Mouse (Mus musculus): ENCODE data around the gene Cldn34a.

Cldn34a gene

GRCm38 (mm10) chrX:152563034-152563433 is at the start of gene Cldn34a:
Gene Cldn34a, plus strand, starts transcription at chrX:152563334.
- in situ Hi-C loops (cut with MboI; ENCODE audit: unreplicated experiment in 2 of 2), result no loop called here

DNA sequence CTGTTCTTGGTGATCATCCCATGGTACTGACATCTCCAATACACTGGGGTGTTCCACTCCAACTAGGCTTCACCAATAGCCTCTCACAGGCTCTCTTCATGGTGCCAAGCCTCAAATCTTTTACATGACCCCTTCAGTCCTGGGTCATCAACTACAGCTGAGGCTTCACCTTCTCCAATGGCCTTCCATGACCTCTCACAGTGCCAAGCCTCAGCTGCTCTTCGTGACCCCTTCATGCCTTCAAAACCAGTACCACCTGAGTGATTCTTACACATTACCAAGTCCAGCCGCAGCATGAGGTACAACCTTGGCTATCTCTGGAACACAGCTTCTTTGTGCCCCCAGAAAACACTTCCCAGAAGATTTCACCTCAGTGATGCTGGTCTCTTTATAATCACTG is 44.5 kb upstream of the Cldn34a start:
- in situ Hi-C loops (cut with MboI; ENCODE audit: unreplicated experiment in 2 of 2), result loop anchor here (25.0 kb wide), 2 partner anchors 181 to 256 kb away; partner anchors contain the start of genes Kantr (in 1 of the 2) and Tspyl2 (in 1 of the 2)

- in situ Hi-C loops (cut with MboI; ENCODE audit: unreplicated experiment in 2 of 2), result no loop called here
Measured at GRCm38 (mm10) chrX:152545736-152546135, 17.4 kb upstream of the Cldn34a start.

GRCm38 (mm10) chrX:152548180-152548579 is 15.0 kb upstream of the Cldn34a start:
- in situ Hi-C loops (cut with MboI; ENCODE audit: unreplicated experiment in 2 of 2), result no loop called here

DNA sequence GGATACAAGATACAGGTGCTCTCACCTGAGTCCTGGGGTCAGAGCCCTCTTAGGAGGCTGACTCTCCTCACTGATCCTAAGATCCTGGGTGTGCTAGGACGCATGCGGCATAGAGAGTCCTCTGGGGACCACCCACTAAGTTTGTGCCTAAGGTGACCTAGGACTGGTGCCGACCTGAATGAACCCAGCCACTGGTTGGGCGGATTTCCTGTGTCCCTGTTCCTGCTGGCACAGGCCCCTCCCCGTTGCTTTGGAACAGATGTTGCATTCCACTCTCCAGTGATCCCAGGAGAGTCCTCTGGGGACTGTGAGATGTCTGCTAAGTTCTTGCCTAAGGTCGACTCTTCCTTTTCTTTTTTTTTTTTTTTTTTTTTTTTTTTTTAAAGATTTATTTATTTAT is 5.7 kb upstream of the Cldn34a start:
- in situ Hi-C loops (cut with MboI; ENCODE audit: unreplicated experiment in 2 of 2), result no loop called here
